Mouse (Mus musculus) layer of hippocampus, adult 11-12 months (tissue): Measurements from ENCODE around the gene Tigit.

ENCODE experiments used
- DNase-seq: peaks from one replicate; pipeline ENCODE4 v3.0.0; 2022; ENCODE audit warnings: low spot score

Gene Tigit

GRCm38 (mm10) chr16:43618286-43618685 is 45.7 kb downstream of the Tigit start:
- DNase-seq, result no peak

DNA sequence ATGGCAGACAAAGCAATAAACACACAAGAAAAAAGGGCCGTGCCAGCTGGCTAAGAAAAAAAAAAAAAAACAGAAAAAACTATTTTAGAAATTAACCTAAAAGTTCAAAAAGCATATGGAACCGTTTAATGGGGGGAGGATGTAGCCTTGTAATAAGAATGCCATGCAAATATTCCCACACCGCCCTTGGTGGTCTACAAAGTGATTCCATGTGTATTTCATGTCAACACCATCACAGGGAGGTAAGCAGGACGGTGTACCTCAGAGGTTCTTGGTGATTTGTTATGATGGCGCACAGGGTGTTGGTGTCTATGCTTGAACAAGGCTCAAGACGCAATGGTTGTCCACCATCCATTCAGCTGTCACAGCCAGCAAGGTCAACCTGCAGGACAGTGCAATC is 46.6 kb downstream of the Tigit start:
- no peak for DNase-seq

GRCm38 (mm10) chr16:43616348-43616747 is 47.6 kb downstream of the Tigit start:
- no peak for DNase-seq

- no peak for DNase-seq
Measured at GRCm38 (mm10) chr16:43610375-43610774, 53.6 kb downstream of the Tigit start.

- no peak for DNase-seq
Measured at GRCm38 (mm10) chr16:43608066-43608465, 55.9 kb downstream of the Tigit start.

GRCm38 (mm10) chr16:43607086-43607485 is 56.9 kb downstream of the Tigit start:
- no peak for DNase-seq

GRCm38 (mm10) chr16:43604399-43605013 is 59.4 kb downstream of the Tigit start:
- no peak for DNase-seq

DNA sequence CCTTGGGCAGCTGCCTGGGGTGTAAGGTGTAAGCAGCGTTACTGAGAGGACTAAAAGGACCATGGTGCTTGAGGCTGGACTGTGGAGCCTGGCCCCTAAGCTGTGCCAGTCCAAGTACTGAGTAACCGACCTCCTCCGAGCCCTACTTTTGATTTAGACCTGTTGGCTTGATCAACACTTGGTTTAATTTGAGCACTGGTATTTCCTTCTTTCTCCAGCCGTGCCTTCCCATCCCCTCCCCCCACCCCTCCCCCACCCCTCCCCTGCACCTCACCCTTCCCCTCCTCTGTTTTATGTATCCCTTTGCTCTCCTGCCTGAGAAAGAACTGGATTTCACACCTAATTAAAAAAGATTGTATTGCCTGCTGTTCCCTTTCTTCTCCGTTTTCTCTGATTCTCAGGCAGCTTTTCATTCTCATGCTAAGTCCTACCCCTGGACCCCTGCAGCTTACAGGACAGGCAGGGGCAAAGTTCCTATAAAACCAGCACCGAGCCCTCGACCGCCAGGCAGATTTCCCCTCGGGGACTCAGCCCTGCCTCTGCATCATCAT is 60.3 kb downstream of the Tigit start:
- no peak for DNase-seq

GRCm38 (mm10) chr16:43602573-43602972 is 61.4 kb downstream of the Tigit start:
- no peak for DNase-seq

DNA sequence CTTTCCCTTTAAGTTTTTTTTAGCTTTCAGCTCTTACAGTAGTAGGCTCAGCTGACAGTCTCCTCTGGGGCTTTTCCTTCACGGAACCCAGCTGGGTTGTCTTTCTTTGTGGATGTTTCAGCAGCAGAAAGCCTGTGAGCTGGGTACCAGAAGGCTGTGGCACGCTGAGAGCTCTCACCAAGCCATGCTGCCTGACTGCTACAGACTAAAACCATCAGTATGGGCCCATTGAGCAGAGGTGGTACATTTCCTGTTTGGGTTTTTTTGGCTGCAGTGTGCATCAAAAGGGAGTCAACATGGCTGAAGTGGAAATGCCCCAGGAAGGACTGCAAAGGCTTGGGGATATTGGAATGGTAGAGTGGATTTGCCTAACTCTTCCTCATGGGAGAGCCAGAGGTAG is 64.2 kb downstream of the Tigit start:
- DNase-seq, result no peak
